Mouse (Mus musculus) midbrain, embryonic 12.5 days (tissue): ENCODE measurements at regions not wholly inside any gene's neighbourhood (a gene's known extent, or its start where the extent isn't known, plus 50 kb on each side); places are given as distances from the start of the nearest gene placed in this dataset.
A peak's percentile ranks its signal among the peaks of the same experiment; 100 is the strongest.
"Not testable (repeated sequence)": the region's sequence is repeated elsewhere in the genome, so short reads cannot be mapped to it uniquely, and the experiment has no call there.

ENCODE experiments used
- ATAC-seq: fragments of 200-750 bp; cut with Nextera tagmentation; 2 replicates; pipeline ENCODE4 v1.8.0; 2017; ENCODE audit warnings: low read depth, moderate TSS enrichment, moderate library complexity; ENCODE audit not compliant: low FRiP score
- H3K27ac ChIP-seq: fragments of 300-500 bp; sonication (generic); replicated peaks from 2 replicates; pipeline ENCODE4 v1.5.1; 2016; ENCODE audit warnings: mild to moderate bottlenecking
- H3K27me3 ChIP-seq: fragments of 300-500 bp; sonication (generic); 2 replicates; pipeline ENCODE4 v1.6.1; 2016; ENCODE audit warnings: mild to moderate bottlenecking
- H3K36me3 ChIP-seq: fragments of 300-500 bp; sonication (generic); 2 replicates; pipeline ENCODE4 v1.6.1; 2016
- H3K4me1 ChIP-seq: fragments of 300-500 bp; sonication (generic); 2 replicates; pipeline ENCODE4 v1.6.1; 2016
- H3K4me2 ChIP-seq: fragments of 300-500 bp; sonication (generic); replicated peaks from 2 replicates; pipeline ENCODE4 v1.6.1; 2016; ENCODE audit warnings: mild to moderate bottlenecking, moderate library complexity
- H3K4me3 ChIP-seq: fragments of 300-500 bp; sonication (generic); 2 replicates; pipeline ENCODE4 v1.5.1; 2016; ENCODE audit warnings: mild to moderate bottlenecking
- H3K9ac ChIP-seq: fragments of 300-500 bp; sonication (generic); replicated peaks from 2 replicates; pipeline ENCODE4 v1.6.1; 2016; ENCODE audit warnings: mild to moderate bottlenecking, moderate library complexity
- H3K9me3 ChIP-seq: fragments of 300-500 bp; sonication (generic); 2 replicates; pipeline ENCODE4 v1.6.1; 2016; ENCODE audit warnings: mild to moderate bottlenecking
- WGBS: fragments of 180-500 bp; shearing (Covaris S2); methylation state at CpG from one replicate; pipeline ENCODE4 v1.1.7; 2016; 5-methylcytosine and 5-hydroxymethylcytosine counted together

DNA sequence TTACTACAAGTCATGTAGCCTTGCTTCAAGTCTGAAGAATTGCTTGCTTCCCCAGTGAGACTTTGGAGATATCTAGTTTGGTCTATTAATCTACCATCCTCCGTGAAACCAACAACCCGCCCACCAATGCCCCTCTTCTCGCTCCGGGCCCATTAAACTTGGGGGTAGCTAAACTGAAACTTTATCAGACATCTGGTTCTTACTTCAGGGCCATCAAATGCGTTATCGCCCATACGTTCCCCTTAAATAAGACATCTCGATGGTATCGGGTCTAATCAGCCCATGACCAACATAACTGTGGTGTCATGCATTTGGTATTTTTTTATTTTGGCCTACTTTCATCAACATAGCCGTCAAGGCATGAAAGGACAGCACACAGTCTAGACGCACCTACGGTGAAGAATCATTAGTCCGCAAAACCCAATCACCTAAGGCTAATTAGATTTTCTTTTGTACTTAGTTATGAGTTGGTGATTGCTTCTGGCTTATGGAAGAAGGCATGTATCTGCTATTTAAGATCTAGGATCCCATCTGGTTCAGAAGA is 1197.8 kb downstream of the Galc start:
- H3K4me1 ChIP-seq, H3K27ac ChIP-seq, H3K9me3 ChIP-seq, H3K27me3 ChIP-seq, H3K4me3 ChIP-seq, H3K9ac ChIP-seq, H3K4me2 ChIP-seq, H3K36me3 ChIP-seq: not testable (repeated sequence)
- peak; percentile 100 for ATAC-seq
- 91% methylated on average over 12 of the region's 13 CpGs for WGBS

DNA sequence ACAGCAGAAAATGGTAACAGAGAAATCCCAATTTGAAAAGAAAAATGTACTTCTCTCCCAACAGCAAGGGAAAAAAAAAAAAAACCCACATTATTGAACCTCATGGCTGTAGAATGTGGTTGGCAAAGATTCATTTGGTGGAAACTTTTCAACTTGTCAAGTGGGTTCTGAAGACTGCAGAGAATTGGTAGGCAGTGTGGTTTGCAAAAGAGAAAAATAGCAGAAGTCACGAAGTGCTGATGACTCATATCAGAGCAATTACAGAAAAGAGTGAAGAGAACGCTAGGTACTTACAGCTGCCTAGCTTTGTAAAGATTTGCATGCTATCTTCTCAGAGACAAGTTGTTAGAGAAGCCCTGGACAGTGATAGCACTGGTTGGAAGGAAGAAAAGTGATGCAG is 1211.6 kb downstream of the Galc start:
- Histone ChIP-seq H3K9me3 (no peaks in the 10 kb centered on the region), H3K27me3 (no peaks in the 10 kb centered on the region), H3K4me2 (no peak overlapping the region), H3K36me3 (no peaks in the 10 kb centered on the region), H3K4me3 (no peak overlapping the region), H3K9ac (no peak overlapping the region), H3K27ac (no peak overlapping the region), H3K4me1 (no peaks in the 10 kb centered on the region)
- WGBS, result 92% methylated on average over 2 of the region's 2 CpGs
- ATAC-seq, result no peak
